Mouse (Mus musculus) forebrain, postnatal 0 days (tissue): ENCODE results near the gene Ptger1. TPM values are rescaled to one million over a fixed set of nuclear protein-coding genes. Genes with fewer than 3 reads are reported as not detected.

Experiments used
- ATAC-seq: fragments of 200-750 bp; cut with Nextera tagmentation; 2 replicates; pipeline ENCODE4 v1.8.0; 2017; ENCODE audit warnings: mild to moderate bottlenecking, moderate library complexity
- DNase-seq: peaks from one replicate; pipeline ENCODE4 v3.0.0-alpha.2; 2015
- H3K27ac ChIP-seq: fragments of 300-500 bp; sonication (generic); 2 replicates; pipeline ENCODE4 v1.5.1; 2014; ENCODE audit warnings: low read depth, mild to moderate bottlenecking, antibody characterized with exemption, low read length, moderate library complexity, mixed read lengths
- H3K27me3 ChIP-seq: fragments of 300-500 bp; sonication (generic); 2 replicates; pipeline ENCODE4 v1.6.1; 2014; ENCODE audit warnings: mild to moderate bottlenecking, low read length, mixed read lengths; ENCODE audit not compliant: insufficient read depth
- H3K36me3 ChIP-seq: fragments of 300-500 bp; sonication (generic); 2 replicates; pipeline ENCODE4 v1.6.1; 2014; ENCODE audit warnings: mild to moderate bottlenecking, moderate library complexity; ENCODE audit not compliant: insufficient read depth
- H3K4me1 ChIP-seq: fragments of 300-500 bp; sonication (generic); 2 replicates; pipeline ENCODE4 v1.6.1; 2014; ENCODE audit warnings: antibody characterized with exemption; ENCODE audit not compliant: insufficient read depth
- H3K4me2 ChIP-seq: fragments of 300-500 bp; sonication (generic); 2 replicates; pipeline ENCODE4 v1.6.1; 2014; ENCODE audit warnings: low read depth, mild to moderate bottlenecking, moderate library complexity
- H3K4me3 ChIP-seq: fragments of 300-500 bp; sonication (generic); 2 replicates; pipeline ENCODE4 v1.5.1; 2014; ENCODE audit warnings: low read depth, low read length, mixed read lengths
- H3K9ac ChIP-seq: fragments of 300-500 bp; sonication (generic); 2 replicates; pipeline ENCODE4 v1.6.1; 2014; ENCODE audit warnings: mild to moderate bottlenecking
- H3K9me3 ChIP-seq: fragments of 300-500 bp; sonication (generic); 2 replicates; pipeline ENCODE4 v1.6.1; 2016; ENCODE audit warnings: low read length
- CTCF ChIP-seq: sonication (generic); IDR thresholded peaks from 2 replicates; pipeline ENCODE4 v1.5.1; 2016; ENCODE audit warnings: antibody characterized with exemption, control low read depth, low read depth
- WGBS: fragments of 180-500 bp; shearing (Covaris S2); extraction: QIAGEN DNeasy Blood & Tissue Kit; methylation state at CpG from one replicate; pipeline ENCODE4 v1.1.7; 2014; 5-methylcytosine and 5-hydroxymethylcytosine counted together
- polyA plus RNA-seq: library from polyadenylated mRNA; unstranded; fragments of >200 nt; fragmentation: Nextera tagmentation; extraction: Ambion mirVana; gene quantifications from 2 replicates; pipeline ENCODE4 v1.2.1, GENCODE M21; 2015
- total RNA-seq: library from RNA; depleted of rRNA; stranded (reverse); fragments of >200 nt; gene quantifications from 2 replicates; pipeline ENCODE4 v1.2.3, GENCODE M21; 2014; rRNA removed

Gene Ptger1
- total and polyA plus RNA-seq, 2 experiments from 2014 or later = 0.27 to 0.57 TPM

DNA sequence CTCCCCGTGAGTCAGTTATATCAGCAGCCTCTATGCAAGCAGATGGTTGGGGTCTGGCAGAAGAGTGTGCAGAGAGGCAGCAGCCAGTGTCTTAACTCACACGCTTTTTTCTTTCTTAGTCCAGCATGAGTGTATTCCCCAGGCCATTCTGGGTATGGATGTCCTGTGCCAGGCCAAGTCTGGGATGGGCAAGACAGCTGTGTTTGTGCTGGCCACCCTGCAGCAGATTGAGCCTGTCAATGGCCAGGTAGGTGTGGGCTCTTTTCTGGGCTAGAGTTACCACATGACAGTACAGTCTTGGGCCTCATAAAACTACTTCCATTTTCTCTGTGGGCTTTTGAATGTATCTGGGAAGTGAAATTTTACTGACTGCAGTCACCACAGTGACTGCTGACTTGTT lies 53.2 kb downstream of the Ptger1 start:
- H3K9me3 ChIP-seq = no peaks in the 10 kb centered on the region
- H3K4me3 ChIP-seq = no peak overlapping the region
- DNase-seq = no peak
- no peak for ATAC-seq
- peaks cover 12% of the 10 kb centered on the region for H3K4me1 ChIP-seq
- peaks cover 60% of the 10 kb centered on the region for H3K36me3 ChIP-seq
- TF ChIP-seq CTCF = no peak
- no peak overlapping the region for H3K9ac ChIP-seq
- no peak overlapping the region for H3K4me2 ChIP-seq
- no peaks in the 10 kb centered on the region for H3K27me3 ChIP-seq
- 86% methylated on average over 2 of the region's 2 CpGs for WGBS
- H3K27ac ChIP-seq = no peak overlapping the region

DNA sequence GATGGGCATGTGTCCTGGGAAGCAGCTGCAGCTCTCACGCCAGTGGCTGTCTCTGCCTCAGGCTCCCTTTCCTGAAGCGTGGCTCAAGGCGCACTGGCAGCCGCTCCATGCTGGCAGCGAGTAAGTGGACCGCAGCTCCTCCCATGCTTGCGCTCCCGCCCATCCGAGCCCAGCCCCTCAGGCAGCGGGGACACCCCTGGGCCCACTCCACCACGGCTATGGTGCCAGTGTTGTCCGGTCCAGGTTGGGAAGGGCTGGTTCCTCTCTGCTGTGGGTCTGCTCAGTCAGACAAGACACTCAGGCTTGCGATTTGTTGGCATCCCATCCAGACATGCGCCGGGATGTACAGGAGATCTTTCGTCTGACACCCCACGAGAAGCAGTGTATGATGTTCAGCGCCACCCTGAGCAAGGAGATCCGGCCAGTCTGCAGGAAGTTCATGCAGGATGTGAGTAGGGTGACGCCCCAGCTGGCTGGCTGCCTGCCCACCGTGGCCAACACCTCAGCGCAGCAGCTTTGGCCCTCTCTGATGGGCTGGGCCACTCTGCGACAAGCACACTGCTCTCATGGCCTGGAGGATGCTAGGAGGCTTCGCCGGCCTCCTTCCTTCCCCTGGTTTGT lies 55.0 kb downstream of the Ptger1 start:
- no peak for DNase-seq
- Histone ChIP-seq H3K9me3 (no peaks in the 10 kb centered on the region), H3K27me3 (no peaks in the 10 kb centered on the region), H3K4me3 (no peak overlapping the region), H3K4me1 (peaks cover 4% of the 10 kb centered on the region; the same call in 1 of the 2 replicates), H3K4me2 (no peak overlapping the region), H3K27ac (no peak overlapping the region), H3K36me3 (peaks cover 74% of the 10 kb centered on the region), H3K9ac (no peak overlapping the region)
- WGBS = 88% methylated on average over 25 of the region's 25 CpGs
- TF ChIP-seq CTCF = no peak
- no peak for ATAC-seq

Other genes with a start within 250 kb of the Ptger1 start
- gene Scoc, start 208.3 kb upstream of the Ptger1 start, total RNA-seq = 404 and 447 TPM in 2 replicates
- 418 and 475 TPM in 2 replicates for gene Scoc, start 208.3 kb upstream of the Ptger1 start, polyA plus RNA-seq
- not detected in 2 replicates for gene Olfr370, start 130.9 kb upstream of the Ptger1 start, total RNA-seq
- gene Olfr370, start 130.9 kb upstream of the Ptger1 start, polyA plus RNA-seq = 0.04 TPM in 1 of 2 replicates, not detected in the other
- 155 and 262 TPM in 2 replicates for gene Ndufb7, start 100.0 kb upstream of the Ptger1 start, total RNA-seq
- gene Ndufb7, start 100.0 kb upstream of the Ptger1 start, polyA plus RNA-seq = 392 and 492 TPM in 2 replicates
- 762 and 857 TPM in 2 replicates for gene Tecr, start 58.7 kb upstream of the Ptger1 start, total RNA-seq
- 1,089 and 1,117 TPM in 2 replicates for gene Tecr, start 58.7 kb upstream of the Ptger1 start, polyA plus RNA-seq
- 41.2 and 46.6 TPM in 2 replicates for gene Dnajb1, start 58.5 kb upstream of the Ptger1 start, total RNA-seq
- gene Dnajb1, start 58.5 kb upstream of the Ptger1 start, polyA plus RNA-seq = 40.7 and 65.1 TPM in 2 replicates
- 77.8 and 85.3 TPM in 2 replicates for gene Gipc1, start 14.0 kb upstream of the Ptger1 start, total RNA-seq
- gene Gipc1, start 14.0 kb upstream of the Ptger1 start, polyA plus RNA-seq = 119 and 135 TPM in 2 replicates
- 70.8 and 72.6 TPM in 2 replicates for gene Pkn1, start 32.5 kb downstream of the Ptger1 start, total RNA-seq
- gene Pkn1, start 32.5 kb downstream of the Ptger1 start, polyA plus RNA-seq = 18.5 and 25.2 TPM in 2 replicates
- 54.1 and 58.4 TPM in 2 replicates for gene Ddx39, start 48.5 kb downstream of the Ptger1 start, total RNA-seq
- 76.3 and 79.5 TPM in 2 replicates for gene Ddx39, start 48.5 kb downstream of the Ptger1 start, polyA plus RNA-seq
- 9.2 and 9.9 TPM in 2 replicates for gene Adgre5, start 74.6 kb downstream of the Ptger1 start, total RNA-seq
- gene Adgre5, start 74.6 kb downstream of the Ptger1 start, polyA plus RNA-seq = 6.7 and 9.2 TPM in 2 replicates
- 248 and 259 TPM in 2 replicates for gene Adgrl1, start 233.4 kb downstream of the Ptger1 start, total RNA-seq
- gene Adgrl1, start 233.4 kb downstream of the Ptger1 start, polyA plus RNA-seq = 38.5 and 56.5 TPM in 2 replicates